Mouse (Mus musculus) brown adipose tissue, adult 24 weeks (tissue): ENCODE data around the gene Llcfc1. TPM values are rescaled to one million over a fixed set of nuclear protein-coding genes. Genes with fewer than 3 reads are reported as not detected.

Experiments used
- H3K27ac ChIP-seq: fragments of 200-500 bp; replicated peaks from 2 replicates; pipeline ENCODE4 v1.5.1; 2012; ENCODE audit warnings: low read depth, mild to moderate bottlenecking, low read length
- H3K4me1 ChIP-seq: fragments of 200-500 bp; 2 replicates; pipeline ENCODE4 v1.6.1; 2012; ENCODE audit warnings: low read length, mixed read lengths; ENCODE audit not compliant: control insufficient read depth, insufficient read depth, insufficient read length
- H3K4me3 ChIP-seq: fragments of 200-500 bp; 2 replicates; pipeline ENCODE4 v1.5.1; 2012; ENCODE audit warnings: low read depth, mild to moderate bottlenecking, low read length, moderate library complexity; ENCODE audit not compliant: insufficient read depth
- polyA plus RNA-seq: library from polyadenylated mRNA; stranded (reverse); fragments of >200 nt; gene quantifications from 2 replicates; pipeline ENCODE4 v1.2.4, GENCODE M21; 2012; ENCODE audit not compliant: missing spikeins, insufficient read depth, insufficient read length

The Llcfc1 gene
- polyA plus RNA-seq, 1 experiment: not detected

- H3K27ac ChIP-seq: no peak within 1 kb of the TSS
- no peak within 1 kb of the TSS for H3K4me3 ChIP-seq
These were observed 3.6 kb upstream of the Llcfc1 start, which contains the start of gene Trpv5 for GRCm38 (mm10) chr6:41680669-41681068. Gene Trpv5 (minus strand): TSS chr6:41680769.

GRCm38 (mm10) chr6:41681656-41682055 lies 2.6 kb upstream of the Llcfc1 start:
- Histone ChIP-seq H3K4me3 (no peak overlapping the region), H3K27ac (no peak overlapping the region), H3K4me1 (no peaks in the 10 kb centered on the region)

More at GRCm38 (mm10) chr6:41680669-41681068, 3.6 kb upstream of the Llcfc1 start, which contains the start of gene Trpv5:
- no peaks in the 10 kb centered on the region for H3K4me1 ChIP-seq

- no peak overlapping the region for H3K27ac ChIP-seq
These were observed 680 bp downstream of the Llcfc1 start for GRCm38 (mm10) chr6:41684911-41685310.

GRCm38 (mm10) chr6:41685596-41685995 lies 1.4 kb downstream of the Llcfc1 start:
- Histone ChIP-seq H3K27ac (no peak overlapping the region), H3K4me3 (no peak overlapping the region), H3K4me1 (no peaks in the 10 kb centered on the region)

More at GRCm38 (mm10) chr6:41684911-41685310, 680 bp downstream of the Llcfc1 start:
- H3K4me1 ChIP-seq: no peaks in the 10 kb centered on the region
- no peak overlapping the region for H3K4me3 ChIP-seq

GRCm38 (mm10) chr6:41692200-41692599 lies 8.0 kb downstream of the Llcfc1 start:
- H3K4me3 ChIP-seq: no peak overlapping the region
- H3K4me1 ChIP-seq: no peaks in the 10 kb centered on the region
- H3K27ac ChIP-seq: no peak overlapping the region

GRCm38 (mm10) chr6:41694407-41694806 lies 10.2 kb downstream of the Llcfc1 start:
- H3K4me1 ChIP-seq: no peaks in the 10 kb centered on the region
- no peak overlapping the region for H3K27ac ChIP-seq
- no peak overlapping the region for H3K4me3 ChIP-seq

GRCm38 (mm10) chr6:41701245-41701644 lies 17.0 kb downstream of the Llcfc1 start:
- H3K4me3 ChIP-seq: no peak overlapping the region
- no peak overlapping the region for H3K27ac ChIP-seq
- H3K4me1 ChIP-seq: no peaks in the 10 kb centered on the region

- no peak overlapping the region for H3K27ac ChIP-seq
- H3K4me3 ChIP-seq: no peak overlapping the region
- no peaks in the 10 kb centered on the region for H3K4me1 ChIP-seq
These were observed 18.7 kb downstream of the Llcfc1 start for GRCm38 (mm10) chr6:41702928-41703327.

- no peaks in the 10 kb centered on the region for H3K4me1 ChIP-seq
- H3K27ac ChIP-seq: no peak within 1 kb of the TSS
- no peak within 1 kb of the TSS for H3K4me3 ChIP-seq
These were observed 19.9 kb downstream of the Llcfc1 start, which contains the start of gene Kel for GRCm38 (mm10) chr6:41704123-41704522. Gene Kel (minus strand): TSS chr6:41704339.

GRCm38 (mm10) chr6:41706275-41706674 lies 22.0 kb downstream of the Llcfc1 start:
- Histone ChIP-seq H3K4me1 (no peaks in the 10 kb centered on the region), H3K4me3 (no peak overlapping the region), H3K27ac (no peak overlapping the region)

- H3K4me1 ChIP-seq: no peaks in the 10 kb centered on the region
- H3K27ac ChIP-seq: no peak overlapping the region
These were observed 26.1 kb downstream of the Llcfc1 start for GRCm38 (mm10) chr6:41710281-41710680.

GRCm38 (mm10) chr6:41721430-41721829 lies 37.2 kb downstream of the Llcfc1 start:
- no peak overlapping the region for H3K4me3 ChIP-seq
- no peak overlapping the region for H3K27ac ChIP-seq
- no peaks in the 10 kb centered on the region for H3K4me1 ChIP-seq

More at GRCm38 (mm10) chr6:41710281-41710680, 26.1 kb downstream of the Llcfc1 start:
- no peak overlapping the region for H3K4me3 ChIP-seq

- Histone ChIP-seq H3K4me3 (no peak overlapping the region), H3K27ac (no peak overlapping the region), H3K4me1 (no peaks in the 10 kb centered on the region)
These were observed 43.9 kb downstream of the Llcfc1 start for GRCm38 (mm10) chr6:41727989-41728609.

- H3K4me3 ChIP-seq: no peak overlapping the region
- no peaks in the 10 kb centered on the region for H3K4me1 ChIP-seq
- no peak overlapping the region for H3K27ac ChIP-seq
These were observed 50.7 kb downstream of the Llcfc1 start for GRCm38 (mm10) chr6:41734719-41735470.
